Mouse (Mus musculus) heart, embryonic 11.5 days (tissue): ENCODE results near the gene Col28a1. TPM values are rescaled to one million over a fixed set of nuclear protein-coding genes. Genes with fewer than 3 reads are reported as not detected.
"Not testable (repeated sequence)": the region's sequence is repeated elsewhere in the genome, so short reads cannot be mapped to it uniquely, and the experiment has no call there.

Source experiments
- ATAC-seq: fragments of 200-750 bp; cut with Nextera tagmentation; replicated peaks from 2 replicates; pipeline ENCODE4 v1.8.0; 2017; ENCODE audit warnings: moderate library complexity; ENCODE audit not compliant: insufficient number of reproducible peaks, low FRiP score, low TSS enrichment
- H3K27ac ChIP-seq: fragments of 300-500 bp; sonication (generic); 2 replicates; pipeline ENCODE4 v1.5.1; 2014; ENCODE audit warnings: mild to moderate bottlenecking, low read depth, low read length
- H3K27me3 ChIP-seq: fragments of 300-500 bp; sonication (generic); 2 replicates; pipeline ENCODE4 v1.6.1; 2014; ENCODE audit warnings: mild to moderate bottlenecking, low read length, mixed read lengths; ENCODE audit not compliant: control insufficient read depth, insufficient read depth
- H3K36me3 ChIP-seq: fragments of 300-500 bp; sonication (generic); 2 replicates; pipeline ENCODE4 v1.6.1; 2014; ENCODE audit warnings: mild to moderate bottlenecking, low read length, moderate library complexity, mixed read lengths; ENCODE audit not compliant: control insufficient read depth, insufficient read depth
- H3K4me1 ChIP-seq: fragments of 300-500 bp; sonication (generic); 2 replicates; pipeline ENCODE4 v1.6.1; 2014; ENCODE audit warnings: low read length; ENCODE audit not compliant: control insufficient read depth, insufficient read depth
- H3K4me2 ChIP-seq: fragments of 300-500 bp; sonication (generic); 2 replicates; pipeline ENCODE4 v1.6.1; 2014; ENCODE audit warnings: mild to moderate bottlenecking, moderate library complexity
- H3K4me3 ChIP-seq: fragments of 300-500 bp; sonication (generic); 2 replicates; pipeline ENCODE4 v1.5.1; 2014; ENCODE audit warnings: low read depth, low read length
- H3K9ac ChIP-seq: fragments of 300-500 bp; sonication (generic); 2 replicates; pipeline ENCODE4 v1.6.1; 2014; ENCODE audit warnings: mild to moderate bottlenecking, low read depth, low read length, moderate library complexity
- H3K9me3 ChIP-seq: fragments of 300-500 bp; sonication (generic); replicated peaks from 2 replicates; pipeline ENCODE4 v1.6.1; 2016; ENCODE audit warnings: low read length; ENCODE audit not compliant: control insufficient read depth
- WGBS: fragments of 180-500 bp; shearing (Covaris S2); extraction: QIAGEN DNeasy Blood & Tissue Kit; methylation state at CpG from one replicate; pipeline ENCODE4 v1.1.7; 2014; ENCODE audit not compliant: insufficient replicate concordance; 5-methylcytosine and 5-hydroxymethylcytosine counted together
- polyA plus RNA-seq: library from polyadenylated mRNA; unstranded; fragments of >200 nt; fragmentation: Nextera tagmentation; extraction: Ambion mirVana; gene quantifications from 2 replicates; pipeline ENCODE4 v1.2.1, GENCODE M21; 2014

The Col28a1 gene
- polyA plus RNA-seq, 1 experiment from 2014 or later, result not detected

DNA sequence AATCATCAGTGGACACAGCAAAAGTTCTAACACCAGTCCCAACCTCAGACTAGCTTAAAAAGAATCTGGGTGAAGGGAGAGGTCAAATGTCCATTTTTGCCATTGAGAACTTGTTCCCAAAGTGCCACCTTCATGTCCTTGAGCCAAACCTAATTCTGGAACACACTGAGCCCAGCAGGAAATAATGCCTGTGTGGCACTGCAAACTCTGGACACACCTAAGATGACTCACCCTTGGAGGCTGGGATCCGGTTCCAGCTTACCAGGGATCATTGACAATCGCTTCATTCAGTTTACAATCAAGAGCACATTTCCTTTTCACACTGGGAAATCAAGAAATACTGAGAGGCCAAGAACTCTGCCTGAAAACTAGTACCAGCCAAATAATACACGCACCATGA is 168.9 kb downstream of the Col28a1 start:
- no peak overlapping the region for H3K9ac ChIP-seq
- ATAC-seq, result no peak
- no peaks in the 10 kb centered on the region for H3K27me3 ChIP-seq
- WGBS, result 71% methylated on average over 3 of the region's 3 CpGs
- H3K9me3 ChIP-seq, result no peaks in the 10 kb centered on the region
- no peak overlapping the region for H3K4me2 ChIP-seq
- no peak overlapping the region for H3K27ac ChIP-seq
- H3K4me3 ChIP-seq, result no peak overlapping the region
- H3K4me1 ChIP-seq, result no peaks in the 10 kb centered on the region
- no peaks in the 10 kb centered on the region for H3K36me3 ChIP-seq

DNA sequence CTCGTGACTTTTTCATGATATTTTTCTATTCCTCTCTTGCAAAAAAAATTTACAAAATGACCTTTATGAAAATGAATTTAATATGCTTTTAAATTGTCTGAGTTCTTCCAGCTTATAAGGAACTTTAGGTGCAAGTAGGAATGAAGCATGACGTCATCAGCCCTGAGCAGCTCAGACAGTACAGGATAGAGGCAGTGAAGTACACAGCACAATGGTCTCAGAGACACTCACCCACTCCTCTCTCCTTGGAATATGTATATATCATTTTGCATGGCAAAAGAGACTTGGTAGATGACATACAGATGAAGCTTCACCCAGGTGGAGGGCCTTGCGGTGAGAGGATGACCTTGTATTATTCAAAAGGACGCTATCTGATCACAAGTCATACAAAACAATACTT is 197.7 kb downstream of the Col28a1 start:
- 82% methylated on average over 4 of the region's 4 CpGs for WGBS
- H3K4me1 ChIP-seq, result no peaks in the 10 kb centered on the region

DNA sequence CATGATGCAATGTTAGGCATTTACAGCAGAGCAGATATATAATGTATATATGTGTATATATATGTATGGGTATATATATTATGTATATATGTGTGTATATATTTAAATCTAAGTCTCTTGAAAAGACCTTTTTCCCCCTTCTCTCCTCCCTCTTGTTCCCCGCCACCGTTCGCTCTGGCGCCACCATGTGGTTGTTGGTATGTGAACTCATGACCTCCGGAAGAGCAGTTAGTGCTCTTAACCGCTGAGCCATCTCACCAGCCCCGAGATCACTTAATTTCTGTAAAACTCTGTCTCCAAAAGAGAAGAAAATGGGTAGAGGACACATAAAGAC is 208.8 kb downstream of the Col28a1 start:
- no peaks in the 10 kb centered on the region for H3K9me3 ChIP-seq
- no peaks in the 10 kb centered on the region for H3K4me1 ChIP-seq
- WGBS, result 14% methylated on average over 7 of the region's 7 CpGs
- H3K9ac ChIP-seq, result no peak overlapping the region
- no peaks in the 10 kb centered on the region for H3K36me3 ChIP-seq
- ATAC-seq, result peak; percentile 55; the same call in 1 of the 2 replicates
- peak overlapping the region; percentile 59 for H3K4me2 ChIP-seq
- no peaks in the 10 kb centered on the region for H3K27me3 ChIP-seq
- peak overlapping the region; percentile 34 for H3K4me3 ChIP-seq
- no peak overlapping the region for H3K27ac ChIP-seq

More for the DNA sequence above, 197.7 kb downstream of the Col28a1 start:
- H3K9ac ChIP-seq, result no peak overlapping the region
- H3K27ac ChIP-seq, result no peak overlapping the region
- H3K4me3 ChIP-seq, result no peak overlapping the region
- no peaks in the 10 kb centered on the region for H3K27me3 ChIP-seq
- H3K36me3 ChIP-seq, result no peaks in the 10 kb centered on the region
- no peaks in the 10 kb centered on the region for H3K9me3 ChIP-seq
- H3K4me2 ChIP-seq, result no peak overlapping the region
- no peak for ATAC-seq

DNA sequence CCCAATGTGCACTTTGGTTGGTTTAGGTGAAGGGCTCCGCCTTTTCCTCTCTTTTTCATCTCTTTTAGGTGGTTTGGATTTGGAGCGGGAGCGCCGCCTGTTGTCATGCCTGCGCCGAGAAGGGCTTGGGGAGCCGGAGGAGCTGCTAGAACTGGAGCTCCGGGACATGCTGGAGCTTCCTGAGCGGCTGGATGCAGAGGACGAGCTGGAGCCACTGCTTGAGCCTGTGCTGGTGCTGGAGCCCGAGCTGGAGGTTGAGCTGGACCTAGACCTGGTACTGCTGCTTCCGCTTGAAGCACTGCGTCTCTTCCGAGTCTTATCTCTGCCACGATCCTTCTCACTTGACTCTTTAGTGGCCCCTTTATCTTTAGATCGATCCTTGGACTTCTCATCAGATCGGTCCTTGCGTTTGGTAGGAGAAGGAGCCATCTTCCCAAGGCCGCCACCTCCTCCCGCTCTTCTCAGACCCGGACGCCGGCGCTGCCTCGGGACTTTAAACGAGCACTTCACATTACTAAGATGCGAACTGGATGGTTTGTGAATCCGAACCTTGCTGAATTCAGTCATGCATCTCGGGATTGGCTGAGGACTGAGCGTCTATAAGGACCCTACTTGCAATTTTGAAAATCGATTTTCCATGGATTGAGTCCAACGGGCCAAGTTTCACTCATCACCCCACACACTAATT is 209.3 kb downstream of the Col28a1 start:
- Histone ChIP-seq H3K4me2 (peak overlapping the region; percentile 59), H3K4me3 (peak overlapping the region; percentile 34)
- H3K9me3 ChIP-seq, H3K27ac ChIP-seq, H3K36me3 ChIP-seq, H3K9ac ChIP-seq, H3K27me3 ChIP-seq, H3K4me1 ChIP-seq, ATAC-seq: not testable (repeated sequence)
- 51% methylated on average over 32 of the region's 32 CpGs for WGBS

DNA sequence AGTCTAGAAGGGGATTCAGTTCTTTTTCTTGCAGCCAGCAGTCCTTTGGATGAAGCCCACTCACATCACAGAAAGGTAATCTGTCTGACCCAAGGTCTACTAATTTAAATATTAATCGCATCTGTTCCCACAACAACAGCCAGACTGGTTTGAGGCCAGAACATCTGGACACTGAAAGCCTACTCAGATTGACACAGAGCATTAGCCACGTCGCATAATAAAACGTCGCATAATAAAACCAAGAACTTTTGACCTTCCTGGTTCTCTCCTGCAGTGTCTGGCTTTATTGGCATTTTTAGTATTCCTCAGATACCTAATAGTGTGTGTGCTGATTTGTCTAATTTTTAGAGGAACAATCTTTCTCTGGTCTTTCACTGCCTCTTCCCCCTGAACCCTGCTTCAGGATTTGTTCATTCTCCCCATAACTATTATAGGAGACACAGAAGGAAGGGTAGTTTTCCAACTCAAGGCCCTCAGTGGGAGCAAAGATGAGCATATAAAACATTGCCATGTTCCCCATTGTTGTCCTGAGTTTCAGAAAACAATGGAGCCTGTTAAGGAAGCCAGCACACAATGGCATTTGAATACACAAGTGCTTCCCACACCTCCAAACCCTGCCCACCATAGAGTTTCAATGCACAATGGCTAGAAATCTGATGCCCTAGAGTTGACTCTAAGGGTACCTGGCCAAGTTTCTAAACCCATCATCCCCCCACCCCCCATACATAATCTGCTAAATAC is 221.2 kb downstream of the Col28a1 start:
- Histone ChIP-seq H3K36me3 (no peaks in the 10 kb centered on the region), H3K9me3 (no peaks in the 10 kb centered on the region), H3K4me2 (no peak overlapping the region), H3K27ac (no peak overlapping the region), H3K27me3 (no peaks in the 10 kb centered on the region), H3K4me3 (no peak overlapping the region), H3K4me1 (no peaks in the 10 kb centered on the region; the same call in 1 of the 2 replicates), H3K9ac (no peak overlapping the region)
- no peak for ATAC-seq
- WGBS, result 78% methylated on average over 5 of the region's 5 CpGs

DNA sequence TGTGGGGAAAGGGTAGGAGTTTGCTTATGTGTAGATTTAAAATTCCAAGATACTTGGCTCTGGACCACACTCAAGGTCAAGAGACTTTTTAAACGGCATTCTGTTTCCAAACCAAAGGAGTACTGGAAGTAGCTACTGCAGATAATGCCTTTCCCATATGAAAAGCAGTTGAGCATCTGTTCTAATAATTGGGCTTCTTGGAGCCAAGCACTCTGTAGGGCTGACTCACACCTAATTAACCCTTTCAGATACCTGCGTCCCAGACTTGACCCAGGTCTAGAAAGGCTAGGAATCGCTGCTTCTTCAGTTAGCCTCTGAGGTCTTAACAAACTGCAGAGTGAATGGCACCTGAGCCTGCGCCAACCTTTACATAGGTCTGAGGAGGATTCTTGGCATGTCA is 223.0 kb downstream of the Col28a1 start:
- H3K4me3 ChIP-seq, result no peak overlapping the region
- H3K4me2 ChIP-seq, result no peak overlapping the region
- H3K36me3 ChIP-seq, result no peaks in the 10 kb centered on the region
- no peaks in the 10 kb centered on the region for H3K27me3 ChIP-seq
- 82% methylated on average over 4 of the region's 4 CpGs for WGBS
- no peak overlapping the region for H3K9ac ChIP-seq
- H3K4me1 ChIP-seq, result no peaks in the 10 kb centered on the region; the same call in 1 of the 2 replicates
- no peaks in the 10 kb centered on the region for H3K9me3 ChIP-seq
- ATAC-seq, result no peak
- H3K27ac ChIP-seq, result no peak overlapping the region

DNA sequence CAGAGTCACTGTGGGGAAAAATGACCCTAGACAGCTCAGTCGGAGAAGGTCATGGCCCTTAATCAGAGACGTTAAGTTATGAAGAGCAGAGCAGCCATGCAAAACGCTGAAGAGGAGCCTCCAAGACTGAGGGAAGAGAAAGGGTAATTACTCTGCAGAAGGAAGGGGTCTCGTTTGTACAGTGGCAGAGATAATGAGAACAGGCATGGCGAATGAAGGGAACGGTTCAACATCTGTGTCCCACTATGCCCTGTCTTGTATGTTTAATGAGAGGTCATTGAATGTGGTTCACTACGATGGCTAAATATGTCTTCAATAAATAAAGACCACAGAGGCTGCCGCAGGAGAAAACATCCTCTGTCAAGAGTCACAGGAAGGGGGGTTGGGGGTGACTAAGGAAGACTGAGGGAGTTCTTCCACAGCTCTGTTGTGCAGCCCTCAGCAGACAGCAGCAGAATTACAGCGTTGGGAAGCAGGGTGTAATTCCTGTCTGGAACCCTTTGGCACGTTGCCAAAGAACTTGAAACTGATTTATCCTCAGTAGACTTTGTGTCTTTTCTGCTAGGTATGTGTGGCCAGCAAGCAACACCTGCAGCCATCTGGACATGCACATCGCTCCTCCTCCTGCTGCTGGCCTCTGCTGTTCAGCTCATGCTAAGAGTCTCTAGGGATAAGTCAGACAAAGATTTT is 226.4 kb downstream of the Col28a1 start:
- Histone ChIP-seq H3K4me2 (no peak overlapping the region), H3K9ac (no peak overlapping the region), H3K36me3 (no peaks in the 10 kb centered on the region), H3K4me3 (no peak overlapping the region), H3K27me3 (no peaks in the 10 kb centered on the region), H3K4me1 (no peaks in the 10 kb centered on the region; the same call in 1 of the 2 replicates), H3K27ac (no peak overlapping the region), H3K9me3 (no peaks in the 10 kb centered on the region)
- peak; percentile 68; the same call in 1 of the 2 replicates for ATAC-seq
- WGBS, result 59% methylated on average over 11 of the region's 11 CpGs

DNA sequence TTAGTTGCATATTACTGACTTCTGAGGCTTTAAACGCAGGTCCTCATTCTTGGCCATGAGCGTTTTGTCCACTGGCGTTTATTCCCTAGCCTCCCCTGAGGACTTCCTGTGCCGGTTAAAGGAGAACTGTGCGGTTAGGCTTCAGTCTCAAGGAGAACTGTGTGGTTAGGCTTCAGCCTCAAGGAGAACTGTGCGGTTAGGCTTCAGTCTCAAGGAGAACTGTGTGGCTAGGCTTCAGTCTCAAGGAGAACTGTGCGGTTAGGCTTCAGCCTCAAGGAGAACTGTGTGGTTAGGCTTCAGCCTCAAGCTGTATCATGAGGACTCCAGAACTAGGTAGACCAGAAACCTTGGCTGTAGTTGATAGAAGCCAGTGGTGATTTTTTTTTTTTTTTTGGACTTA is 229.7 kb downstream of the Col28a1 start:
- no peak for ATAC-seq
- WGBS, result 83% methylated on average over 7 of the region's 7 CpGs

More for the DNA sequence above, 229.7 kb downstream of the Col28a1 start:
- H3K4me2 ChIP-seq, result no peak overlapping the region
- no peaks in the 10 kb centered on the region for H3K9me3 ChIP-seq
- no peak overlapping the region for H3K27ac ChIP-seq
- H3K4me1 ChIP-seq, result no peaks in the 10 kb centered on the region; the same call in 1 of the 2 replicates
- no peak overlapping the region for H3K9ac ChIP-seq
- no peak overlapping the region for H3K4me3 ChIP-seq
- no peaks in the 10 kb centered on the region for H3K36me3 ChIP-seq
- no peaks in the 10 kb centered on the region for H3K27me3 ChIP-seq
